Mouse (Mus musculus) limb, embryonic 10.5 days (tissue): ENCODE measurements around the gene Cep55. TPM values are rescaled to one million over a fixed set of nuclear protein-coding genes. Genes with fewer than 3 reads are reported as not detected.
A peak's percentile ranks its signal among the peaks of the same experiment; 100 is the strongest.

Experiments used
- DNase-seq: peaks from one replicate; pipeline ENCODE4 v3.0.0-alpha.2; 2017; ENCODE audit warnings: low spot score
- H3K27ac ChIP-seq: fragments of 300-500 bp; sonication (generic); 2 replicates; pipeline ENCODE4 v1.5.1; 2016; ENCODE audit warnings: mild to moderate bottlenecking
- H3K27me3 ChIP-seq: fragments of 300-500 bp; sonication (generic); 2 replicates; pipeline ENCODE4 v1.6.1; 2016; ENCODE audit warnings: low read depth, mild to moderate bottlenecking; ENCODE audit not compliant: poor library complexity, severe bottlenecking
- H3K36me3 ChIP-seq: fragments of 300-500 bp; sonication (generic); 2 replicates; pipeline ENCODE4 v1.6.1; 2016; ENCODE audit warnings: mild to moderate bottlenecking, moderate library complexity
- H3K4me1 ChIP-seq: fragments of 300-500 bp; sonication (generic); 2 replicates; pipeline ENCODE4 v1.6.1; 2016
- H3K4me3 ChIP-seq: fragments of 300-500 bp; sonication (generic); 2 replicates; pipeline ENCODE4 v1.5.1; 2016; ENCODE audit warnings: mild to moderate bottlenecking, moderate library complexity
- H3K9me3 ChIP-seq: fragments of 300-500 bp; sonication (generic); replicated peaks from 2 replicates; pipeline ENCODE4 v1.6.1; 2016; ENCODE audit warnings: mild to moderate bottlenecking
- WGBS: fragments of 180-500 bp; shearing (Covaris S2); methylation state at CpG from one replicate; pipeline ENCODE4 v1.1.7; 2016; 5-methylcytosine and 5-hydroxymethylcytosine counted together
- polyA plus RNA-seq: library from polyadenylated mRNA; unstranded; fragments of >200 nt; fragmentation: Nextera tagmentation; extraction: Ambion mirVana; gene quantifications from 2 replicates; pipeline ENCODE4 v1.2.1, GENCODE M21; 2016

Gene Cep55
- polyA plus RNA-seq, 1 experiment from 2014 or later: 33.1 TPM

DNA sequence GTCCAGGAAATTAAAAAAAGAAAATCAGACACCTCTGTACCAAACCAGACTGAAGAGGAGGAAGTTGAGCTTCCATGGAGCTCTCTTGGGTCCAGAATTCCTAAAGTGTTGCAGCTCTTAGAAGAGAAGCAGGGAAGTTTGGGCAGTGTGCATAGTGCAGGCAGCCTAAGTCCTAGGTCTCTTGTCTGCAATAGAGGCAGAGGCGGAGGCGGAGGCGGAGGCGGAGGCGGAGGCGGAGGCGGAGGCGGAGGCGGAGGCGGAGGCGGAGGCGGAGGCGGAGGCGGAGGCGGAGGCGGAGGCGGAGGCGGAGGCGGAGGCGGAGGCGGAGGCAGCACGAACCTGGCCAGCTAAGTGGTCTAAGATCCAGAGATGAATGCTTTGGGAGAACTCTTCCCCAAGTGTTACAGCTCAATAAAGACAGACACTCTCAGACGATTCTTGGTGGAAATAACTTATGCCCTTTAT lies 24.1 kb upstream of the Cep55 start:
- Histone ChIP-seq H3K4me1 (peaks cover 18% of the 10 kb centered on the region), H3K9me3 (no peaks in the 10 kb centered on the region), H3K27ac (peak overlapping the region; percentile 58; the same call in 1 of the 2 replicates), H3K4me3 (no peak overlapping the region), H3K27me3 (no peaks in the 10 kb centered on the region), H3K36me3 (no peaks in the 10 kb centered on the region)
- DNase-seq: no peak
- 3% methylated on average over 16 of the region's 23 CpGs for WGBS

DNA sequence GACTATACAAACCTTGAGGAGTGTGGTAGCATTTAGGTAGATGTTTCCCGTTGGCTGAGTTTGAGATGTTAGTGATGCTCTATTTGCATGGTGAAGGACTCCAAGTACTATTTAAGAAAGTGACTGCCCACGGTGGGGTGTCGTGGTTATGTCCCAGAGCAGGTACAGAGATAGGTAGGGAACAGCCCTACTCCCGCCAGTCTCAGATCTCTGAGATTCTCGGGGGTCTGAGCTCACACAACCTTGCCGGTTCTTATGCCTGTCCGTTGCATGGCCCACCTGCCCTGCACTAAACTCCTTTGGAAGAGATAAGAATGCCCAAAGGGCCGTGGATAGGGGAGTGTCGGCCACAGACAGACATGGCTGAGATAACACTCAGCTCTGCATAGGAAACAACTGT lies 23.7 kb upstream of the Cep55 start:
- Histone ChIP-seq H3K27me3 (no peaks in the 10 kb centered on the region), H3K27ac (no peak overlapping the region), H3K4me1 (peaks cover 17% of the 10 kb centered on the region), H3K9me3 (no peaks in the 10 kb centered on the region), H3K36me3 (no peaks in the 10 kb centered on the region), H3K4me3 (no peak overlapping the region)
- no peak for DNase-seq
- WGBS: 65% methylated on average over 9 of the region's 9 CpGs

DNA sequence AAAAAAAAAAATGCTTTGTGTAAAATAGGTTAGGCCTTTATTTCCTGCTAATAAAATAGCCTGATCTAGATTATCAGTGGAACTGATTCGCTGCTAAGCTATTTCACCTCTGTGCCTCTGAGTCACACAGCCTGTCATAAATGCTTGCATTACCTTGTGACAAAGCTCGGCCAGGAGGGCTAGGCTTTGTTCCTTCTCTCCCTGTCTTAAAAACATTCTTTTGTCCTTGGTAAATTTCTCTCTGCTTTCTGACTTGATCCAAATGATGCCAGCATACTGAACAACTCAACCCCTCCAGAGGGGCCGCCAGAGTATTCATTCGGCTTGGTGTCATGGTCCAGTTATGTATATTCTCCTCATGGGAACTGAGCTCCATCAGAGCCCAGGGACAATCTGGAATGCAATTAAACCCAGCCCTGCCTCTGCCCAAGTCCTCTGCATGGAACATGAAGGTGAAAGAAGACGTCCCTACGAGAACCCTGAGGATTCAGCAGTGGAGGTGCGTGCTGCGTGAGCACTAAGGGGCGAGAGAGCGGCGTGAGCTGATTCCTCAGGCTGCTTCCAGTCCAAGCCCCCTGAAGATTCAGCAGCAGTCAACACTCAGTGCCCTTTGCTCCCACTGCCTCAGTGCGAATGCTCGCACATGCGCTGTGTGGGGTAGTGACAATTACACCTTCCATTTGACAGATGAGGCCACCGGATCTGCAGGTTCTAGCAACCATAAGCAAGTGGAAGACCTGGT lies 21.6 kb upstream of the Cep55 start:
- H3K9me3 ChIP-seq: no peaks in the 10 kb centered on the region
- H3K4me1 ChIP-seq: peaks cover 15% of the 10 kb centered on the region
- no peak overlapping the region for H3K27ac ChIP-seq
- no peak overlapping the region for H3K4me3 ChIP-seq
- no peaks in the 10 kb centered on the region for H3K36me3 ChIP-seq
- no peak for DNase-seq
- no peaks in the 10 kb centered on the region for H3K27me3 ChIP-seq
- WGBS: 67% methylated on average over 15 of the region's 15 CpGs

DNA sequence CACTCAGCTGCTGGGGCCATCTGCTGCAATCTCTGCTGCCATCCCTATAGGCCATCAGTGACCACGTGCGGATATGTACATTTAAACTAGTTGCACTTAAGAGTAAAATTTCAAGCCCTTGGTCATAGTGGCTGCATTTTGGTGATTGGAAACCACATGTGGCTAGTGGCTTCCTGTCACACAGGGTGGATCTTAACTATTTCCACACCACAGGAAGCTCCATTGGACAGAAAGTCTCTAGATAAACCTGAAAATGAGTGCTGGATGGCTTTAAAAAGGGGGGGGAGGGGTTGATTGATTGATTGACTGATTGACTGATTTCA lies 21.1 kb upstream of the Cep55 start:
- 85% methylated on average over 2 of the region's 2 CpGs for WGBS
- H3K4me1 ChIP-seq: peaks cover 15% of the 10 kb centered on the region
- H3K27me3 ChIP-seq: no peaks in the 10 kb centered on the region

DNA sequence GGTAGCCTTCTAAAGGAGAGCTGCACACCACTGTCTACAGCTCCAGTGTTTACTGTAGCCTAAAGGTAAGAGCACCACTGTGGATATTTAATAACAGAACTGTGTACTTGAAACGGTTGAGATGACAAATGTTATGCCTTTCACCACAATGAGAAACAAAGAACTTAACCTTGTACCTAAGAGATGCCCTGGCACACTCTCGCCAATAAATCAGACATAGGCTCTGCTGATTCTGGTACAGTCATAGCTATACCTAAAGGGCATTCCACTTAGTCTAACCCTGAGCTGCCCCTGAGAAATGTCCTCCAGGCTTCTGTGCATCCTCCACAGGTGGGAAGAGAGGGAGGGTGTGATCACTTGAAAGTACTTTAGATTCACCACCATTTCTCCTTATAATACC lies 20.1 kb upstream of the Cep55 start:
- Histone ChIP-seq H3K27ac (no peak overlapping the region), H3K27me3 (no peaks in the 10 kb centered on the region), H3K9me3 (no peaks in the 10 kb centered on the region), H3K4me1 (peaks cover 15% of the 10 kb centered on the region), H3K4me3 (no peak overlapping the region), H3K36me3 (no peaks in the 10 kb centered on the region)
- no peak for DNase-seq
- 88% methylated on average over 2 of the region's 2 CpGs for WGBS

More for the DNA sequence above, 21.1 kb upstream of the Cep55 start:
- H3K9me3 ChIP-seq: no peaks in the 10 kb centered on the region
- H3K4me3 ChIP-seq: no peak overlapping the region
- H3K27ac ChIP-seq: no peak overlapping the region
- no peaks in the 10 kb centered on the region for H3K36me3 ChIP-seq
- no peak for DNase-seq

DNA sequence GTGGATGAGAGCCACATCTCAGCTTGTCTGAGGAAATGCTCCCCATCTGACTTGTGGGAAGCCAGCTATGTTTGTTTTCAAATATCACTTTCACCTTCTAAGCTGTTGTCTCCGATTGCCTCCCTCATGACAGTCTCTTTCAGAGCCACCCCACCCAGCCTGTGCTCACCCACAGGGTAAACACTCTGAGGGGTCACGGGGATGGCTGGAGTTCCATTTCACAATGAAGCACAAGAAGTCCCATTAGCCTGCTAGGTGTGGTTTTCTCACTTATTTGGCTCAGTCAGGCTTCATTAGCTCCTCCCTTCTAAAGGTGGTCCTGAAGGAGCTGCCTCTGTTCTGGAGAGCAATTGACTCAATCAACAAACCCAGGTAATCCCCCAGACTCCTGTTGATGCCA lies 19.0 kb upstream of the Cep55 start:
- Histone ChIP-seq H3K27ac (no peak overlapping the region), H3K36me3 (no peaks in the 10 kb centered on the region), H3K27me3 (peaks cover 7% of the 10 kb centered on the region; the same call in 1 of the 2 replicates), H3K4me3 (no peak overlapping the region), H3K4me1 (peaks cover 5% of the 10 kb centered on the region), H3K9me3 (no peaks in the 10 kb centered on the region)
- WGBS: 50% methylated on average over 2 of the region's 2 CpGs
- no peak for DNase-seq

DNA sequence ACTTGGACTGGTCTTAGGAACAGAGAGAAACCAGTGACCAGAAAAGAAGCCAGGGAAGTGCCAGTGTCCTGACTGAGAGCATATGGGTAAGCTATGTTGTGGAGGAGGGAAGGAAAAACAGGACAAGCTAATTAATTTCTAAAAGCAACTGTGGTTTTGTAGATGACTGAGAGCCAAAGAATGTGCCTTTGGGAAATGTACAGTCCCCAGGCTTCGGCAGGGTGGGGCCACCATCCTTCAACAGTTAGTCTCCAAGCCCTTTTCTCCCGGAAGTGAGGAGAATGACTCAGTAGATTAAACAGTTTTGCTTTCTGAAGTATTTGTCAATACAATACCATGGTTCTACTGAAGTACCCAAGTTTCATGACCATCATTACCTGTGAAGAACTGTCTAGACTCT lies 16.5 kb upstream of the Cep55 start:
- WGBS: 93% methylated on average over 2 of the region's 2 CpGs
- no peak overlapping the region for H3K4me3 ChIP-seq
- H3K27me3 ChIP-seq: peaks cover 32% of the 10 kb centered on the region
- H3K9me3 ChIP-seq: no peaks in the 10 kb centered on the region
- H3K4me1 ChIP-seq: peaks cover 13% of the 10 kb centered on the region
- DNase-seq: no peak
- no peak overlapping the region for H3K27ac ChIP-seq
- no peaks in the 10 kb centered on the region for H3K36me3 ChIP-seq

DNA sequence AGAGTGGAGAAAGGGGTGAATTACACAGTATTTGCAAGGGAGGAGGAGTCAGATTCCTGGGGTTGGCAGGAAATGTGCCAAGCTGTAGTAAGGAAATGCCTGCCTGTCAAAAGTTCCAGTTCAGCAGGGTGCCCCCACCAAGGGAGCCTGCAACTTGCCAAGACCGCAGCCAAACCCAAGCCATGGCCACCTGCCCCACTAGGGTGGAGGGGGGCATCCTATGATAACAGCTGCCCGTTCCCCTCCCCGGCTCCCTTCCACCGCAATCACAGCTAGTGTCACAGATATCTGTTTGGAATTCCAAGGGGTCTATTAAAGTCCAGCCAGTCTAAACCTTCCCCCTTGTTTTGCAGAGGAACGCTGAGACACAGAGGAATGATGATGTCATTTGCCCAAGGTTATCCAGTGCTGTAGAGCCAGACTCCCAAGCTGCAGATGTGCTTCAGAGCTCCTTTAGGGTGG lies 12.5 kb upstream of the Cep55 start:
- H3K27ac ChIP-seq: 0 out of 2 replicates have a peak overlapping the region, but pooled peaks have one; percentile 0
- H3K27me3 ChIP-seq: peaks cover 36% of the 10 kb centered on the region
- peak overlapping the region; percentile 56; the same call in 1 of the 2 replicates for H3K4me3 ChIP-seq
- no peaks in the 10 kb centered on the region for H3K36me3 ChIP-seq
- DNase-seq: no peak
- peaks cover 13% of the 10 kb centered on the region for H3K4me1 ChIP-seq
- no peaks in the 10 kb centered on the region for H3K9me3 ChIP-seq
- WGBS: 39% methylated on average over 5 of the region's 5 CpGs

DNA sequence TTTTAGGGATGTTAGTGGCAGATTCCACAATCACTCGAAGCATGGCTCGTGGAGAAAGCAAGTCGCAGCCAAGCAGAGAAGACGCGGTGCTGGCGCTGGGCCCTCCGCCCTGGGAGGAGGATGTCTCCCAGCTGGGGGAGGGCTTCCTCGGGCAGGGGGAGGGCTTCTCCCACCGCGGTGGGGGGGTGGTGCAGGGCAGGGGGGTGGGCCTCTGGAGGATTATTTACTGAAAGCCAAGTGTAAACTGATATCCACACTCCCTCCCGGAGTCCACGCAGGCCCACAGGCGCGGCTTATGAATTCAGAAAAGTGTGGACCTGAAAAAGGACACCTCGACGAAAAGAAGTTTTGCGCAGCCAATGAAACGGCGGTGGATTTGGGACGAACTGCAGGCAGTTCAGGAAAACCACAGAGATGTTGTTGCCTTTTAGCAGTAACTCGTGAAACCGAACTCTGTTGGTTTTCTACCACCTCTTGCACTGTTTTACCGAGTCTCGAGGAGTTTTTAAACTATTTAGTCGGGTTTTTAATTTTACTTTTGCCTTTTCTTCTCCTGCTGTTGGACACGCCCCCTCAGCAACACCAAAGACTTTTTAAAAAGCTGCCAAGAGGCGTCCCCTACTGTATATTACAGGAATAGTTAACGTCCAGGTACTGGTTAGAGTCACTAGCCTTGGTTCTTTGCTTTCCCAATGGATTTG lies 11.4 kb upstream of the Cep55 start, which contains the start of gene Myof:
Myof (minus strand) TSS at position 297 of the 701 bp plus-strand sequence.
- Histone ChIP-seq H3K27ac (peak within 1 kb of the TSS; percentile 59), H3K4me1 (peaks cover 13% of the 10 kb centered on the region)
- under 1% methylated on average over 28 of the region's 28 CpGs for WGBS

DNA sequence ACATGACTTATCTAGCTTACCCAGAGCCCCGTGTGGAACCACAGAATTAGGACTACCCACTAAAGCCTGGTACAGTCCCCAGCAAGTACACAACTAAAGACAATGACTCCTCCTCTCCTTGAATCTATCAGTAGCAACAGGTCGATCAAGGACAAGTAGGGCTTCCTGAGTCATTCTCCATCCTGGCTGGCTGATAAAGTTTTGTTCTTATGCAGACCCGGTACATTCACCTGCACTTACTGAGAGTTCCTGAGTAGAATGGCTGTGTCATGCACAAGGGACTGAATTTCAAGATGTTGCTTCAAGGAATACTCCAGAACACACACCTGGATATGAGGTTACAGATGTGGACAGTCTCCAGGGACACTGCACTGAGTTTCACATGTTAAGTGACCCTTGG lies 9.6 kb upstream of the Cep55 start:
- Histone ChIP-seq H3K9me3 (no peaks in the 10 kb centered on the region), H3K27me3 (peaks cover 35% of the 10 kb centered on the region), H3K4me3 (no peak overlapping the region), H3K4me1 (peaks cover 13% of the 10 kb centered on the region), H3K27ac (no peak overlapping the region), H3K36me3 (no peaks in the 10 kb centered on the region)
- DNase-seq: no peak
- WGBS: 89% methylated on average over 3 of the region's 3 CpGs

More for the DNA sequence above, 11.4 kb upstream of the Cep55 start, which contains the start of gene Myof:
- DNase-seq: peak; percentile 68
- Histone ChIP-seq H3K9me3 (no peaks in the 10 kb centered on the region), H3K4me3 (peak within 1 kb of the TSS; percentile 56), H3K36me3 (no peaks in the 10 kb centered on the region), H3K27me3 (peaks cover 36% of the 10 kb centered on the region)

DNA sequence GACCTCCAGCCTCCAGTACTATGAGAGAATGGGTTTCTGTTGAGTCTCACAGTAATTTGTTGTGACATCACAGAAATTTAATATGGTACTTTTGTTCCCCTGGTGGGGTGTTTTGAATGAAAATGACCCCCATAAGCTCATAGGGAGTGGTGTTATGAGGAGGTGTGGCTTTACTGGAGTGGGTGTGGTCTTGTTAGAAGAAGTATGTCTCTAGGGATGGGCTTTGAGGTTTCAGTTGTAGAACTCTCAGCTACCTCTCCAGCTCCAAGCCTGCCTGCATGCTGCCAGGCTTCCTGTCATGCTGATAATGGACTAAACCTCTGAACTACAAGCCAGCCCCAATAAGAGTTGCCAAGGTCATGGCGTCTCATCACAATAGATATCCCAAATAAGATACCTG lies 5.1 kb upstream of the Cep55 start:
- 93% methylated on average over 1 of the region's 1 CpGs for WGBS
- Histone ChIP-seq H3K4me3 (no peak overlapping the region), H3K36me3 (no peaks in the 10 kb centered on the region), H3K27me3 (no peaks in the 10 kb centered on the region), H3K9me3 (no peaks in the 10 kb centered on the region), H3K27ac (no peak overlapping the region), H3K4me1 (peaks cover 11% of the 10 kb centered on the region)
- DNase-seq: no peak

DNA sequence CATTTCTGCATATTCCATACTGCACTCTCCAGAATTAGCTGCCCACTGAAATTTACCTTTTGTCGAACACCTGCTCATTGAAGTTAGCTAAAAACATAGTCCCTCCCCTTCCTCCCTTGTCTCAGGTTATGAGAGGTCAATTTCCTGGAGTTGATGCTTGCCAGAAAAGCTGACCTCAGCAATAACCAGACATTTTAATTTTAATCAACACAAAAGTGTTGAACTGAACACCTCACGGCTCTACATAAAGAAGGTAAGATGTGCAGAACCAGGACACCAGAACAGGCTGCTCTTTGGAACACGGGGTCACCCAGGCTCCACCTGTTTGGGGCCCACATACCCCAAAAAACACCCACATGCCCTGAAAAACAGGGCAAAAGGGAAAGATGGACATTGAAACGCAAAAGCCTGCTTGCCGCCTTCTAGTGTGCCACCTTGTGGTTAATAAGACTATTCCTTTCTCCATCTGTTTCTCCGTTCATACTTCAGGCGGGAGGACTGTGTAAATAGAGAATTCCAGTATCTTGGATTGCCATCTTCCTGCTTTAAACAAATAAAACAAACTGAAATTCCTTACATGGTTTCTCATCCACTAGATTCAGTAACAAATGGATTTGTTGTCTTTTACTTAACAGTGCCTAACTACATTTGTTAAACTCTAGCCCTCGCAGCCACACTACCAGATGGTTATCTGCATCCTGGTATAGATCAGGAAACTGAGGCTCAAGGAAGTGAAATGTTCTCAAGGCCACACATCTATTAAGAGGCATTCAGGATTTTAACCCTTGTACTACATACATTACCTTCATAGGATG lies 1.4 kb upstream of the Cep55 start:
- H3K27ac ChIP-seq: peak overlapping the region; percentile 92
- H3K36me3 ChIP-seq: peaks cover 18% of the 10 kb centered on the region
- H3K9me3 ChIP-seq: no peaks in the 10 kb centered on the region
- 34% methylated on average over 8 of the region's 8 CpGs for WGBS
- H3K27me3 ChIP-seq: no peaks in the 10 kb centered on the region
- H3K4me3 ChIP-seq: peak overlapping the region; percentile 81
- peaks cover 22% of the 10 kb centered on the region for H3K4me1 ChIP-seq
- DNase-seq: peak; percentile 42
